Mouse (Mus musculus) hindbrain, embryonic 16.5 days (tissue): ENCODE measurements around the gene Mthfr. TPM values are rescaled to one million over a fixed set of nuclear protein-coding genes. Genes with fewer than 3 reads are reported as not detected.

Source experiments
- ATAC-seq: fragments of 200-750 bp; cut with Nextera tagmentation; 2 replicates; pipeline ENCODE4 v1.8.0; 2017; ENCODE audit warnings: moderate TSS enrichment, moderate library complexity
- H3K27ac ChIP-seq: fragments of 300-500 bp; sonication (generic); 2 replicates; pipeline ENCODE4 v1.5.1; 2014; ENCODE audit warnings: low read depth, mild to moderate bottlenecking, control low read depth, low read length, moderate library complexity
- H3K27me3 ChIP-seq: fragments of 300-500 bp; sonication (generic); replicated peaks from 2 replicates; pipeline ENCODE4 v1.6.1; 2014; ENCODE audit warnings: low read length; ENCODE audit not compliant: control insufficient read depth, insufficient read depth
- H3K36me3 ChIP-seq: fragments of 300-500 bp; sonication (generic); 2 replicates; pipeline ENCODE4 v1.6.1; 2014; ENCODE audit warnings: mild to moderate bottlenecking, low read length, moderate library complexity, mixed read lengths; ENCODE audit not compliant: control insufficient read depth, insufficient read depth
- H3K4me1 ChIP-seq: fragments of 300-500 bp; sonication (generic); 2 replicates; pipeline ENCODE4 v1.6.1; 2014; ENCODE audit warnings: low read depth, low read length; ENCODE audit not compliant: control insufficient read depth, insufficient read depth
- H3K4me2 ChIP-seq: fragments of 300-500 bp; sonication (generic); 2 replicates; pipeline ENCODE4 v1.6.1; 2014; ENCODE audit warnings: mild to moderate bottlenecking, low read length, control low read depth, moderate library complexity
- H3K4me3 ChIP-seq: fragments of 300-500 bp; sonication (generic); 2 replicates; pipeline ENCODE4 v1.5.1; 2014; ENCODE audit warnings: mild to moderate bottlenecking, low read length, control low read depth, moderate library complexity
- H3K9ac ChIP-seq: fragments of 300-500 bp; sonication (generic); 2 replicates; pipeline ENCODE4 v1.6.1; 2014; ENCODE audit warnings: low read depth, mild to moderate bottlenecking, control low read depth, low read length, moderate library complexity
- H3K9me3 ChIP-seq: fragments of 300-500 bp; sonication (generic); 2 replicates; pipeline ENCODE4 v1.6.1; 2014; ENCODE audit warnings: mild to moderate bottlenecking, low read length, moderate library complexity; ENCODE audit not compliant: control insufficient read depth
- WGBS: fragments of 180-500 bp; shearing (Covaris S2); extraction: QIAGEN DNeasy Blood & Tissue Kit; methylation state at CpG from one replicate; pipeline ENCODE4 v1.1.7; 2014; 5-methylcytosine and 5-hydroxymethylcytosine counted together
- polyA plus RNA-seq: library from polyadenylated mRNA; unstranded; fragments of >200 nt; fragmentation: Nextera tagmentation; extraction: Ambion mirVana; gene quantifications from 2 replicates; pipeline ENCODE4 v1.2.1, GENCODE M21; 2015

The Mthfr gene
- polyA plus RNA-seq, 1 experiment from 2014 or later = 16.5 TPM

- no peak overlapping the region for H3K4me3 ChIP-seq
These were observed 30.8 kb downstream of the Mthfr start for GRCm38 (mm10) chr4:148069602-148070218.

GRCm38 (mm10) chr4:148071508-148071907 is 32.6 kb downstream of the Mthfr start:
- no peak overlapping the region for H3K9ac ChIP-seq
- no peak for ATAC-seq
- WGBS = 57% methylated on average over 5 of the region's 5 CpGs

More at GRCm38 (mm10) chr4:148069602-148070218, 30.8 kb downstream of the Mthfr start:
- WGBS = 83% methylated on average over 9 of the region's 9 CpGs
- no peaks in the 10 kb centered on the region for H3K36me3 ChIP-seq
- no peaks in the 10 kb centered on the region for H3K27me3 ChIP-seq
- H3K4me1 ChIP-seq = no peaks in the 10 kb centered on the region
- ATAC-seq = no peak
- H3K9me3 ChIP-seq = no peaks in the 10 kb centered on the region
- no peak overlapping the region for H3K4me2 ChIP-seq
- H3K9ac ChIP-seq = no peak overlapping the region
- no peak overlapping the region for H3K27ac ChIP-seq

GRCm38 (mm10) chr4:148074521-148075189 is 35.8 kb downstream of the Mthfr start:
- peaks cover 2% of the 10 kb centered on the region; the same call in 1 of the 2 replicates for H3K4me1 ChIP-seq
- peak overlapping the region; percentile 51 for H3K4me2 ChIP-seq
- H3K9me3 ChIP-seq = no peaks in the 10 kb centered on the region
- H3K27me3 ChIP-seq = no peaks in the 10 kb centered on the region
- no peak overlapping the region for H3K9ac ChIP-seq
- H3K27ac ChIP-seq = peak overlapping the region; percentile 24; the same call in 1 of the 2 replicates
- H3K36me3 ChIP-seq = no peaks in the 10 kb centered on the region
- H3K4me3 ChIP-seq = peak overlapping the region; percentile 28
- WGBS = 47% methylated on average over 17 of the region's 17 CpGs
- ATAC-seq = peak; percentile 29; the same call in 1 of the 2 replicates

More at GRCm38 (mm10) chr4:148071508-148071907, 32.6 kb downstream of the Mthfr start:
- Histone ChIP-seq H3K27ac (no peak overlapping the region), H3K9me3 (no peaks in the 10 kb centered on the region), H3K4me1 (peaks cover 2% of the 10 kb centered on the region; the same call in 1 of the 2 replicates), H3K36me3 (no peaks in the 10 kb centered on the region), H3K27me3 (no peaks in the 10 kb centered on the region), H3K4me3 (no peak overlapping the region), H3K4me2 (no peak overlapping the region)

- no peak overlapping the region for H3K9ac ChIP-seq
- peaks cover 2% of the 10 kb centered on the region; the same call in 1 of the 2 replicates for H3K4me1 ChIP-seq
- H3K9me3 ChIP-seq = no peaks in the 10 kb centered on the region
- 45% methylated on average over 21 of the region's 21 CpGs for WGBS
- H3K27me3 ChIP-seq = no peaks in the 10 kb centered on the region
- peak overlapping the region; percentile 28 for H3K4me3 ChIP-seq
- no peak overlapping the region for H3K27ac ChIP-seq
- 0 out of 2 replicates have a peak, but pooled peaks have one; percentile 15 for ATAC-seq
- peak overlapping the region; percentile 51 for H3K4me2 ChIP-seq
- no peaks in the 10 kb centered on the region for H3K36me3 ChIP-seq
These were observed 36.4 kb downstream of the Mthfr start for GRCm38 (mm10) chr4:148075259-148075658.

GRCm38 (mm10) chr4:148075881-148076280 is 37.0 kb downstream of the Mthfr start:
- Histone ChIP-seq H3K4me2 (no peak overlapping the region), H3K4me1 (peaks cover 2% of the 10 kb centered on the region; the same call in 1 of the 2 replicates), H3K27me3 (no peaks in the 10 kb centered on the region), H3K9me3 (no peaks in the 10 kb centered on the region), H3K27ac (no peak overlapping the region), H3K9ac (no peak overlapping the region), H3K36me3 (no peaks in the 10 kb centered on the region), H3K4me3 (no peak overlapping the region)
- no peak for ATAC-seq
- 92% methylated on average over 6 of the region's 6 CpGs for WGBS

- no peak for ATAC-seq
- H3K27me3 ChIP-seq = no peaks in the 10 kb centered on the region
- no peak overlapping the region for H3K27ac ChIP-seq
- WGBS = 65% methylated on average over 6 of the region's 6 CpGs
- no peaks in the 10 kb centered on the region for H3K9me3 ChIP-seq
- H3K9ac ChIP-seq = no peak overlapping the region
- H3K4me1 ChIP-seq = peaks cover 2% of the 10 kb centered on the region; the same call in 1 of the 2 replicates
- no peaks in the 10 kb centered on the region for H3K36me3 ChIP-seq
- H3K4me2 ChIP-seq = no peak overlapping the region
- H3K4me3 ChIP-seq = no peak overlapping the region
These were observed 40.3 kb downstream of the Mthfr start for GRCm38 (mm10) chr4:148079212-148079611.

GRCm38 (mm10) chr4:148079944-148080596 is 41.2 kb downstream of the Mthfr start:
- no peaks in the 10 kb centered on the region for H3K9me3 ChIP-seq
- no peak overlapping the region for H3K9ac ChIP-seq
- H3K36me3 ChIP-seq = no peaks in the 10 kb centered on the region
- no peak overlapping the region for H3K4me2 ChIP-seq
- H3K27ac ChIP-seq = no peak overlapping the region
- no peaks in the 10 kb centered on the region for H3K27me3 ChIP-seq
- no peak for ATAC-seq
- 87% methylated on average over 8 of the region's 8 CpGs for WGBS
- no peak overlapping the region for H3K4me3 ChIP-seq
- H3K4me1 ChIP-seq = peaks cover 2% of the 10 kb centered on the region; the same call in 1 of the 2 replicates

- Histone ChIP-seq H3K9me3 (no peaks in the 10 kb centered on the region), H3K4me3 (no peak overlapping the region), H3K27me3 (no peaks in the 10 kb centered on the region), H3K27ac (no peak overlapping the region), H3K4me2 (no peak overlapping the region), H3K9ac (no peak overlapping the region), H3K36me3 (no peaks in the 10 kb centered on the region), H3K4me1 (no peaks in the 10 kb centered on the region; the same call in 1 of the 2 replicates)
- no peak for ATAC-seq
- WGBS = 72% methylated on average over 1 of the region's 1 CpGs
These were observed 41.7 kb downstream of the Mthfr start for GRCm38 (mm10) chr4:148080597-148080973.

GRCm38 (mm10) chr4:148081201-148081600 is 42.3 kb downstream of the Mthfr start:
- H3K9ac ChIP-seq = no peak overlapping the region
- no peaks in the 10 kb centered on the region for H3K36me3 ChIP-seq
- no peaks in the 10 kb centered on the region for H3K27me3 ChIP-seq
- no peak overlapping the region for H3K27ac ChIP-seq
- no peaks in the 10 kb centered on the region for H3K4me1 ChIP-seq
- ATAC-seq = no peak
- no peaks in the 10 kb centered on the region for H3K9me3 ChIP-seq
- H3K4me2 ChIP-seq = no peak overlapping the region
- 94% methylated on average over 10 of the region's 10 CpGs for WGBS
- no peak overlapping the region for H3K4me3 ChIP-seq
